Mouse (Mus musculus) embryonic facial prominence, embryonic 15.5 days (tissue): ENCODE data around the gene Iqck. TPM values are rescaled to one million over a fixed set of nuclear protein-coding genes. Genes with fewer than 3 reads are reported as not detected.

Source experiments
- ATAC-seq: fragments of 200-750 bp; cut with Nextera tagmentation; 2 replicates; pipeline ENCODE4 v1.8.0; 2017; ENCODE audit warnings: low read depth, moderate TSS enrichment; ENCODE audit not compliant: insufficient number of reproducible peaks, low FRiP score, low TSS enrichment
- H3K27ac ChIP-seq: fragments of 300-500 bp; sonication (generic); replicated peaks from 2 replicates; pipeline ENCODE4 v1.5.1; 2015; ENCODE audit warnings: mild to moderate bottlenecking, inconsistent platforms
- H3K27me3 ChIP-seq: fragments of 300-500 bp; sonication (generic); 2 replicates; pipeline ENCODE4 v1.6.1; 2015; ENCODE audit warnings: inconsistent platforms
- H3K36me3 ChIP-seq: fragments of 300-500 bp; sonication (generic); 2 replicates; pipeline ENCODE4 v1.6.1; 2015; ENCODE audit warnings: mild to moderate bottlenecking, inconsistent platforms
- H3K4me1 ChIP-seq: fragments of 300-500 bp; sonication (generic); 2 replicates; pipeline ENCODE4 v1.6.1; 2015; ENCODE audit warnings: inconsistent platforms
- H3K4me2 ChIP-seq: fragments of 300-500 bp; sonication (generic); replicated peaks from 2 replicates; pipeline ENCODE4 v1.6.1; 2015; ENCODE audit warnings: mild to moderate bottlenecking, inconsistent platforms
- H3K4me3 ChIP-seq: fragments of 300-500 bp; sonication (generic); replicated peaks from 2 replicates; pipeline ENCODE4 v1.5.1; 2015; ENCODE audit warnings: mild to moderate bottlenecking, inconsistent platforms
- H3K9ac ChIP-seq: fragments of 300-500 bp; sonication (generic); 2 replicates; pipeline ENCODE4 v1.6.1; 2015; ENCODE audit warnings: inconsistent platforms
- H3K9me3 ChIP-seq: fragments of 300-500 bp; sonication (generic); replicated peaks from 2 replicates; pipeline ENCODE4 v1.6.1; 2016; ENCODE audit warnings: inconsistent platforms
- WGBS: fragments of 180-500 bp; shearing (Covaris S2); methylation state at CpG from one replicate; pipeline ENCODE4 v1.1.7; 2015; 5-methylcytosine and 5-hydroxymethylcytosine counted together
- polyA plus RNA-seq: library from polyadenylated mRNA; unstranded; fragments of >200 nt; fragmentation: Nextera tagmentation; extraction: Ambion mirVana; gene quantifications from 2 replicates; pipeline ENCODE4 v1.2.1, GENCODE M21; 2015

Iqck gene
- polyA plus RNA-seq, 1 experiment from 2014 or later, result 5.4 TPM

GRCm38 (mm10) chr7:118992080-118992560 lies 136.6 kb downstream of the Iqck start:
- Histone ChIP-seq H3K27ac (peak overlapping the region; percentile 78; the same call in 1 of the 2 replicates), H3K27me3 (no peaks in the 10 kb centered on the region), H3K4me1 (peaks cover 54% of the 10 kb centered on the region), H3K9me3 (no peaks in the 10 kb centered on the region), H3K4me3 (no peak overlapping the region; the same call in 1 of the 2 replicates), H3K36me3 (no peaks in the 10 kb centered on the region), H3K4me2 (peak overlapping the region; percentile 86), H3K9ac (no peak overlapping the region)
- WGBS, result 20% methylated on average over 6 of the region's 6 CpGs
- ATAC-seq, result no peak

- H3K9ac ChIP-seq, result no peak overlapping the region
- WGBS, result 25% methylated on average over 13 of the region's 13 CpGs
Measured at GRCm38 (mm10) chr7:118992623-118993405, 137.3 kb downstream of the Iqck start.

GRCm38 (mm10) chr7:118993597-118994230 lies 138.2 kb downstream of the Iqck start:
- ATAC-seq, result no peak
- Histone ChIP-seq H3K27ac (peak overlapping the region; percentile 78), H3K4me3 (peak overlapping the region; percentile 67), H3K9ac (peak overlapping the region; percentile 63), H3K36me3 (no peaks in the 10 kb centered on the region), H3K4me2 (peak overlapping the region; percentile 86), H3K27me3 (no peaks in the 10 kb centered on the region), H3K4me1 (peaks cover 50% of the 10 kb centered on the region), H3K9me3 (no peaks in the 10 kb centered on the region)
- 2% methylated on average over 26 of the region's 26 CpGs for WGBS

More at GRCm38 (mm10) chr7:118992623-118993405, 137.3 kb downstream of the Iqck start:
- H3K4me3 ChIP-seq, result peak overlapping the region; percentile 67
- no peaks in the 10 kb centered on the region for H3K27me3 ChIP-seq
- H3K4me2 ChIP-seq, result peak overlapping the region; percentile 86
- H3K27ac ChIP-seq, result peak overlapping the region; percentile 78; the same call in 1 of the 2 replicates
- no peaks in the 10 kb centered on the region for H3K36me3 ChIP-seq
- H3K9me3 ChIP-seq, result no peaks in the 10 kb centered on the region
- peaks cover 51% of the 10 kb centered on the region for H3K4me1 ChIP-seq
- ATAC-seq, result no peak

- WGBS, result 1% methylated on average over 21 of the region's 21 CpGs
- Histone ChIP-seq H3K4me3 (peak overlapping the region; percentile 67), H3K27ac (peak overlapping the region; percentile 78), H3K9ac (peak overlapping the region; percentile 63), H3K9me3 (no peaks in the 10 kb centered on the region), H3K4me2 (peak overlapping the region; percentile 86), H3K36me3 (no peaks in the 10 kb centered on the region), H3K4me1 (peaks cover 50% of the 10 kb centered on the region), H3K27me3 (no peaks in the 10 kb centered on the region)
- no peak for ATAC-seq
Measured at GRCm38 (mm10) chr7:118994231-118994842, 138.8 kb downstream of the Iqck start.

GRCm38 (mm10) chr7:118995007-118995406 lies 139.5 kb downstream of the Iqck start, which contains the start of gene Gprc5b:
Gene Gprc5b (minus strand): TSS chr7:118995211.
- Histone ChIP-seq H3K27ac (peak within 1 kb of the TSS; percentile 78), H3K9me3 (no peaks in the 10 kb centered on the region), H3K4me1 (peaks cover 50% of the 10 kb centered on the region), H3K36me3 (no peaks in the 10 kb centered on the region), H3K4me2 (peak within 1 kb of the TSS; percentile 86), H3K9ac (peak within 1 kb of the TSS; percentile 63), H3K4me3 (peak within 1 kb of the TSS; percentile 67), H3K27me3 (no peaks in the 10 kb centered on the region)
- peak; percentile 89 for ATAC-seq
- under 1% methylated on average over 44 of the region's 44 CpGs for WGBS

GRCm38 (mm10) chr7:118995671-118996070 lies 140.1 kb downstream of the Iqck start:
- H3K4me3 ChIP-seq, result peak overlapping the region; percentile 67

GRCm38 (mm10) chr7:118996137-118996837 lies 140.7 kb downstream of the Iqck start:
- H3K4me3 ChIP-seq, result no peak overlapping the region; the same call in 1 of the 2 replicates
- H3K4me2 ChIP-seq, result peak overlapping the region; percentile 86
- no peaks in the 10 kb centered on the region for H3K27me3 ChIP-seq
- WGBS, result 6% methylated on average over 13 of the region's 13 CpGs
- H3K27ac ChIP-seq, result no peak overlapping the region
- ATAC-seq, result peak; percentile 44; the same call in 1 of the 2 replicates
- peaks cover 43% of the 10 kb centered on the region for H3K4me1 ChIP-seq
- H3K36me3 ChIP-seq, result no peaks in the 10 kb centered on the region
- H3K9ac ChIP-seq, result no peak overlapping the region
- no peaks in the 10 kb centered on the region for H3K9me3 ChIP-seq

More at GRCm38 (mm10) chr7:118995671-118996070, 140.1 kb downstream of the Iqck start:
- 7% methylated on average over 14 of the region's 14 CpGs for WGBS
- H3K9me3 ChIP-seq, result no peaks in the 10 kb centered on the region
- H3K9ac ChIP-seq, result no peak overlapping the region
- no peaks in the 10 kb centered on the region for H3K27me3 ChIP-seq
- ATAC-seq, result no peak
- H3K27ac ChIP-seq, result no peak overlapping the region
- H3K36me3 ChIP-seq, result no peaks in the 10 kb centered on the region
- peak overlapping the region; percentile 86 for H3K4me2 ChIP-seq
- H3K4me1 ChIP-seq, result peaks cover 48% of the 10 kb centered on the region

- no peak for ATAC-seq
- Histone ChIP-seq H3K9ac (no peak overlapping the region), H3K27ac (no peak overlapping the region), H3K27me3 (no peaks in the 10 kb centered on the region), H3K4me2 (no peak overlapping the region), H3K9me3 (no peaks in the 10 kb centered on the region), H3K4me1 (peaks cover 11% of the 10 kb centered on the region), H3K36me3 (no peaks in the 10 kb centered on the region), H3K4me3 (no peak overlapping the region)
- 75% methylated on average over 2 of the region's 2 CpGs for WGBS
Measured at GRCm38 (mm10) chr7:118999857-119000256, 144.3 kb downstream of the Iqck start.

- Histone ChIP-seq H3K27me3 (no peaks in the 10 kb centered on the region), H3K9ac (no peak overlapping the region), H3K36me3 (no peaks in the 10 kb centered on the region), H3K4me3 (no peak overlapping the region), H3K4me2 (no peak overlapping the region), H3K27ac (no peak overlapping the region), H3K9me3 (no peaks in the 10 kb centered on the region), H3K4me1 (no peaks in the 10 kb centered on the region)
- WGBS, result 59% methylated on average over 2 of the region's 2 CpGs
- no peak for ATAC-seq
Measured at GRCm38 (mm10) chr7:119001965-119002364, 146.4 kb downstream of the Iqck start.

- Histone ChIP-seq H3K27ac (no peak overlapping the region), H3K4me2 (no peak overlapping the region), H3K9me3 (no peaks in the 10 kb centered on the region), H3K9ac (no peak overlapping the region), H3K36me3 (no peaks in the 10 kb centered on the region), H3K4me3 (no peak overlapping the region), H3K27me3 (no peaks in the 10 kb centered on the region), H3K4me1 (no peaks in the 10 kb centered on the region)
- ATAC-seq, result no peak; the same call in 1 of the 2 replicates
- 53% methylated on average over 2 of the region's 2 CpGs for WGBS
Measured at GRCm38 (mm10) chr7:119002501-119002900, 146.9 kb downstream of the Iqck start.
